Comparison of ENCODE assay signal across 23 mouse cellular contexts in the genomic region with DNA sequence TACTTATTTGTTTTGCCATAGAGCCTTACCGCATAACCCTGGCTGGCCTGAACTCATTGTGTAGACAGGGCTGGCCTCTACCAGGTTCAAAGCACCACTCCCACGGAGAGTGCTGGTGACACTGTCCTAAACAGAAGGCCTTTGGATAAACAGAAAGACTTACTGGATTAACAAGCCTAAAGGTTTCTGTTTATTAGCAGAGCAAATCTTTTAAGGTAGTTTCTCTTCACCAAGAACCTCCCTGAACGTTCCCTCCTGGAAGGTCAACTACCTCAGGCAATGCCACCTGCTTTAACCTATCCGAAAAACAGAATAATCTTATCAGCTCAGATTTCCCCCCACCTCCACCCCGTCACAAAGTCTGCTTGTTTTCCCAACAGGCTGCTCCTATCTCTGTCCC. TPM values are rescaled to one million over a fixed set of nuclear protein-coding genes. Genes with fewer than 3 reads are reported as not detected.
"Had no signal": no experiment of that assay in that cellular context is flagged by ENCODE, and none has a peak within 500 bp of the region (broad histone marks: within the 10 kb centered on the region; RNA-seq: fewer than 3 reads in every experiment).

No protein-coding gene starts in this region.

- H3K9ac ChIP-seq: liver, embryonic 15.5 days; liver, postnatal 0 days; lung, embryonic 15.5 days; midbrain, embryonic 12.5 days; neural tube, embryonic 12.5 days had no signal

- H3K4me3 ChIP-seq: liver, embryonic 15.5 days; lung, embryonic 15.5 days; megakaryocyte, embryonic 14.5 days; midbrain, embryonic 12.5 days; neural tube, embryonic 12.5 days had no signal

- DNase-seq: liver, postnatal 0 days; lung, adult 2 months; lung, postnatal 14 days; lung, postnatal 36 days; midbrain, embryonic 14.5 days; right cerebral cortex, postnatal 14 days; spleen, adult 18-20 months; thymus, adult 18-20 months; thymus, postnatal 36 days had no signal

- H3K9me3 ChIP-seq: liver, embryonic 15.5 days; lung, embryonic 15.5 days; midbrain, embryonic 12.5 days; neural tube, embryonic 12.5 days had no signal

- H3K36me3 ChIP-seq: lung, embryonic 15.5 days had no signal

- ATAC-seq: liver, postnatal 0 days; lung, postnatal 0 days had no signal

- H3K4me2 ChIP-seq: liver, embryonic 15.5 days; lung, embryonic 15.5 days; midbrain, embryonic 12.5 days; neural tube, embryonic 12.5 days had no signal

- H3K27me3 ChIP-seq: liver, embryonic 15.5 days; lung, embryonic 15.5 days; megakaryocyte, embryonic 14.5 days; neural tube, embryonic 12.5 days had no signal

- H3K27ac ChIP-seq: liver, embryonic 15.5 days; lung, embryonic 15.5 days; macrophage; midbrain, embryonic 12.5 days; neural tube, embryonic 12.5 days had no signal

RNA-seq across cellular contexts. Expression of a gene that starts 52.1 kb away (rescaled TPM):
- total RNA-seq: megakaryocyte progenitor cell, adult 5-6 weeks; midbrain, postnatal 0 days; monocyte, adult 5-6 weeks; neutrophil, adult 5-6 weeks had no signal
- polyA plus RNA-seq: liver, embryonic 15.5 days; liver, postnatal 0 days; lung, adult 2 months; lung, embryonic 15.5 days; lung, postnatal 0 days; macrophage; midbrain, embryonic 12.5 days; midbrain, embryonic 14.5 days; midbrain, postnatal 0 days; neural tube, embryonic 12.5 days; neural tube, embryonic 14.5 days; stomach, embryonic 14.5 days; stomach, embryonic 16.5 days had no signal
